Mouse (Mus musculus) left cerebral cortex, postnatal 36 days (tissue): Measurements from ENCODE around the gene Wwp2. TPM values are rescaled to one million over a fixed set of nuclear protein-coding genes. Genes with fewer than 3 reads are reported as not detected.
"Not testable (repeated sequence)": the region's sequence is repeated elsewhere in the genome, so short reads cannot be mapped to it uniquely, and the experiment has no call there.

Experiments
- DNase-seq, 2 experiments: peaks; one replicate each; pipeline ENCODE4 v3.0.0; 2021 to 2022; ENCODE audit warnings: low spot score in 2 of 2, mixed read lengths in 1 of 2
- intact Hi-C: fragments of 180-260 bp; cut with DNase I; formaldehyde crosslinking; loops from one replicate; pipeline ENCODE4 v1.15.1; 2025
- total RNA-seq, 2 experiments: library from RNA; stranded (reverse); gene quantifications; 2 replicates each; pipeline ENCODE4 v1.2.3; 2021

Gene Wwp2
- total RNA-seq, 2 experiments from 2014 or later = 37.6 to 40.5 TPM

DNA sequence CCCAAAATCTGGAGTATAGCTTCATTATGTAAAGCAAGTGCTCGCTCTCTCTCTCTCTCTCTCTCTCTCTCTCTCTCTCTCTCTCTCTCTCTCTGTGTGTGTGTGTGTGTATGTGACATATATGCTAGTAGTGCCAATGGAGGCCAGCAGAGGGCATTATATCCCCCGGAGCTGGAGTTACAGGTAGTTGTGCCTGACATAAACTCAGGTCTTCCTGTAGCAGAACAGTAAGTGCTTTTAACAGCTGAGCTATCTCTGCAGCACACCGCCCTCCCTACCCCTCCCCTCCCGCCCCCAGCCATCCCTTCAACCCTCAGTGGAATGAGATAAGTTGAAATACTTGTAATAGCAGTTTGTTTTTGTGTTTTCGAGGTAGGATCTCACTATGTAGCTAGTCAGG, 30.5 kb downstream of the Wwp2 start:
- no peak for DNase-seq
- intact Hi-C loops = no loop called here

DNA sequence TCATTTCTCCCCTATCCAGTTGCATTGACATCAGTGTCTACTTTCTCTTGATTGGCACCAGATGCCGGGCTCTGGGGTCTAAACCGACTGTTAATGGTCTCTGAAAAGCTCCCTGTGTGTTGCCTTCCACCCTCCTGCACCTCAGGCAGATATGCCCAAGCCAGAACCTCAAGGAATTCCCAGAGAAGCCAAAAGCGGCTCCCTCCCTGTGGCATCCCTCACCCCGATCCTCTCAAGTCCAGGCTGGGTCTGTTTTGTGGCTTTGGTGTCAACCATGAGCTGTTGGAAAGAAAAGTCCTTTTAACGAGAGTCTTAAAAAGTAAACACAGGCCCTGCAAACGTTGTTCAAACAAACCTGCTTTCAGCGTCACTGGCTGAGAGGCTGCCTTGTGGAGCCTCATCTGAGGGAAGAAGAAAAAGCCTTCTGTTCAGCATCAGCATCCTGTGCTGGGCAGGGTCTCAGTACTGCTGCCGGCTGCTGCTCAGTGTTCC, 32.7 kb downstream of the Wwp2 start:
- intact Hi-C loops = no loop called here
- no peak for DNase-seq

DNA sequence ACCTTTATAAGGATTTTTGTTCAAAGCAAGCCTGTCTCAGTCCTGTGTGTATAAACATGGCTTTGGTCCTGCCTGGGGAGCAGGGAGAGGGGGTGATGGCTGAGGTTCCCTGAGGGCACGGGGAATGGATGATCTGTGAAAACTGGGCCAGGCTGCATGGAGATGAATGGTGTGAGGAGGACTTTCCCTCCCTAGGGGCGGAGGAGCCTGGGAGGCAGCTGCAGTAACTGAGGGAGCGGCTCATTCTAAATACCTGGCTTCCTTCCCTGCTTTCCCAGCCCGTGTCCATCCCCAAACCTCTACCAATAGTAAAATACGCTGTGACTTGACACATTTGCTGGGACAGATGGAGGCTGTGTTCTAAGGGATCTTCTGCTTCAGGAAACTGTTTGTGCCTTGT, 34.1 kb downstream of the Wwp2 start:
- intact Hi-C loops = no loop called here
- no peak for DNase-seq

DNA sequence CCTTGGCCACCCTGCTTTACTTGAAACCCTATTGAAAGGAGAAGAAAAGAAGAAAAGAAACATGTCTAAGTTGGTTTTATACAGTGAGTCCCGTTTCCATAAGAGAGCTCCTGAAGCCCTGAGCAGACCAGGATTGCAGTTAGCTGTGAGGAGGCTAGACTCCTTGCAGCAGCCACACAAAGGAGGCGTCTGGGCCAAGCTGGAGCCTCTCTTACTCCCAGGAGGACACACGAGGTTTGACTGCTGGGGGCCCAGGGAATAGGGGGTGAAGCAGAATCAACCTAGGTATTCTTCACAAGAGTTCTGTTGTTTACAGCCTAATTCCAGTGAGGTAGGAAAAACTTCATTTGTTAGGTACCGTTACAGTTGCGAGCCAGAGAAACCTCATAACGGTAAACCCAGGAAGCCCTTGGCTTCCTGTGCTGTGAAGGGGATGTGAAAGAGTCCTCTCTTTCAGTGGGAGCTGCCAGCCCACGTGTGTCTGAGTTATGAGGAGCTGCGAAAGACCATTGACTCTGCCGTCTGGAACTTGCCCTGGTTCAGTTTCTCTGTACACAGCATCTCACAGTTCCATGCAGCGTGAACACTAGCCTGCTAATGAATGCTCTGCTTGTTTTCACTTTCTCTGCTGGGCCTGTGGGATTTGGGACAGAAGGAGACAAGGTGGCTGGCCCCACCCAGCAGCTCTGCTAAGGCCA, 36.4 kb downstream of the Wwp2 start:
- intact Hi-C loops = no loop called here

DNA sequence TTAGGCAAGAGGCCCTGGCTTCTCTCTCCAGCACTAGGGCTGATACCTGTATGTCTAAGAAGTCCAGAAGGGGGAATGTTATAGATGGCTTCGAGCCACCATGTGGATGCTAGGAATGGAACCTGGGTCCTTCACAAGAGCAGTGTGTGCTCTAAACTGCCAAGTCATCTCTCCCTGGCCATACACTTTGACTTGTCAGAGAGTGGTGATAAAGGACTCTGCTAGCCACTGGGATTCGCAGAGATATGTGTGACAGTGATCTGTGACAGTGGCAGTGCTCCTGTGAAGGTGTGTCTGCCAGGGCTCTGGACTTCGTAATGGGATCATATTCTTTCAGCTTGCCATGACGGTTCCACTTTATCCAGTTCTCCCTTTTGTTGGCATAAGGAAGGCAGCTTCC, 37.2 kb downstream of the Wwp2 start:
- no peak for DNase-seq
- intact Hi-C loops = no loop called here

More for the DNA sequence above, 36.4 kb downstream of the Wwp2 start:
- DNase-seq = no peak

- DNase-seq = peak; percentile 14 to 18
- intact Hi-C loops = no loop called here
These were observed 39.4 kb downstream of the Wwp2 start for GRCm38 (mm10) chr8:107475613-107476012.

DNA sequence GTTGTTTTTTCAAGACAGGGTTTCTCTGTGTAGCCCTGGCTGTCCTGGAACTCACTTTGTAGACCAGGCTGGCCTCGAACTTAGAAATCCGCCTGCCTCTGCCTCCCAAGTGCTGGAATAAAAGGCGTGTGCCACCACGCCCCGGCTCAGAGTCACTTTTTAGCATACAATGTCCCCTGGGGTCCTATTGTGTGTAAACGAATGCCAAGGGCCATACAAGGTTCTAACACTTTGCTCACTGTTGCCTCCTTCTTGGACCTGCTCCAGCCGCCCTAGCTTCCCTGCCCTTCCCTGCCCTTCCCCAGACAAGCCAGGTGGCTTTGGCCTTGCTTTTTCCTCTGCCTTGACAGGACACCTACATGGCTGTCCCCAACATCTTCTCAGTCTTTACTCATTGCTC, 40.6 kb downstream of the Wwp2 start:
- intact Hi-C loops, DNase-seq: not testable (repeated sequence)

GRCm38 (mm10) chr8:107478728-107479127, 42.6 kb downstream of the Wwp2 start:
- no peak for DNase-seq
- intact Hi-C loops = no loop called here

DNA sequence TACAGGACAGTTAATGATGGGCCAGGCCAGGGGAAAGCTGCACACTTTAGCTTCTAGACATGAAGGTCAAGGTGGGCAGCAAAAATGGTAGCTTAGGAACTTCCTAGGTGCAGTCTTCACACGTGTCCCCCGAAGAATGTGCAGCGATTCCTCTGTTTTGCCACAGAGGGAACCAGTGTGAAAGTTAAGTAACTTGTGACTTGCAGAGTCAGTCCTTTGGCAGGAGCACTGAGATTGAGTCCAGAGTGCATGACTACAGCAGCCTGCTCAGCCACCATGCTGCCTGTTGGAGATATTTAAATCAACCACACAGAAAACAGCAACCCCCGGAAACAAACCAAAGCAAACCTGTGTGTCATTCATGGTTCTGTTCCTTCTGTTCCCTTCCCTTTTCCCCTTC, 44.3 kb downstream of the Wwp2 start:
- intact Hi-C loops = no loop called here
- no peak for DNase-seq

DNA sequence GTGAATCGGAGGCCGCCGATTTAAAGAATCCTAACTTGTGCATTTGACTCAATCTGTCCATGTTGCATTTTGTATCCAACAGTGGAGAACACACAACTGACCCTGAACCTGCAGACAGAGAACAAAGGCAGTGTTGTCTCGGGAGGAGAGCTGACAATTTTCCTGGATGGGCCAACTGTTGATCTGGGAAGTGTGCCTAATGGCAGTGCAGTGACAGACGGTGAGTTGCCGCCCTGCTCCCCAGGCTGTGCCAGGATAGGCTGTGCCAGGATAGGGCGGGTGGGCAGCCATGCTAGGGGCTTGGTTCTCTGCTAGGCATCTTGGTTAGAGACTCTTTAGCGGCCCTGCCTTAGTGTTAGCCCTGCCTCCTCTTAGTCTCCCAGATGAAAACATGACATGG, 47.1 kb downstream of the Wwp2 start:
- no peak for DNase-seq
- intact Hi-C loops = no loop called here

DNA sequence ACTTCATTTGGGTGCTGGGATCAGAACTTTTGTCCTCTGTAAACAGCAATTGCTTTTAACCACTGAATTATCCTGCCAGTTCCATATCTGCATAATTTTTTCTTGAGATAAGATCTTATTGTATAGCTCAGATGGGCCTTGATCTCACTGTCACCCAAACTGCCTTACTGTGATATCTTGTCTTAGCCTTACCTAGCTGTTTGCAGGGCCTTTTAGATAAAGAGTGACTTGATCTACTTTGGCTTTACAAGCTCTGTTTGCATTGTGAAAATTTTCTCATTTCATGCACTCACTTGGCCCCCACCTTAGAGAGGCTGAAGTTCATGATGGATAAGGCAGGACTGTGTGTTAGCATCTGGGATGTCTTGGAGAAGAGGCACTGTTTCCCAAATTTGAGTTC, 48.8 kb downstream of the Wwp2 start:
- intact Hi-C loops = no loop called here
- no peak for DNase-seq

DNA sequence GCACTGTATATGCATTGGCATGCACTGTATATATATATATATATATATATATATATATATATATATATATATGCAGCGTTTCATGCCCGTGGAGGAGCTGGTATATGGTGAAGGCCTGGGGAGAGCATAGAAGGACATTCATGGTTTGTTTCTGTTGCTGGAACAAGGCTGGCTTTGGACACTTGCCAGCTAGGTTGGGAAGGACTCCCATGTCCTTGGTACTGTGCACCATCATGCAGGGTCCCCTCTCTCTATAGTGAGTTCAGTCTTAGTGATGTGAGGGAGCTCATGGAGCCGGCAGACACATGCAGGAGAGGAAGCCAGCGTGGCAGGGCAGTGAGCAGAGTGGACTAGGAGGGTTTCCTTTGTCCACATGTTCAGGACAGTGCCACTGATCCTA, 52.4 kb downstream of the Wwp2 start:
- intact Hi-C loops = no loop called here
- no peak for DNase-seq

- intact Hi-C loops = no loop called here
These were observed 52.9 kb downstream of the Wwp2 start for GRCm38 (mm10) chr8:107489086-107489485.

GRCm38 (mm10) chr8:107489921-107490320, 53.8 kb downstream of the Wwp2 start:
- intact Hi-C loops = no loop called here
- no peak for DNase-seq

More at GRCm38 (mm10) chr8:107489086-107489485, 52.9 kb downstream of the Wwp2 start:
- DNase-seq = no peak

- intact Hi-C loops = no loop called here
- DNase-seq = no peak
These were observed 54.5 kb downstream of the Wwp2 start for GRCm38 (mm10) chr8:107490649-107491048.

DNA sequence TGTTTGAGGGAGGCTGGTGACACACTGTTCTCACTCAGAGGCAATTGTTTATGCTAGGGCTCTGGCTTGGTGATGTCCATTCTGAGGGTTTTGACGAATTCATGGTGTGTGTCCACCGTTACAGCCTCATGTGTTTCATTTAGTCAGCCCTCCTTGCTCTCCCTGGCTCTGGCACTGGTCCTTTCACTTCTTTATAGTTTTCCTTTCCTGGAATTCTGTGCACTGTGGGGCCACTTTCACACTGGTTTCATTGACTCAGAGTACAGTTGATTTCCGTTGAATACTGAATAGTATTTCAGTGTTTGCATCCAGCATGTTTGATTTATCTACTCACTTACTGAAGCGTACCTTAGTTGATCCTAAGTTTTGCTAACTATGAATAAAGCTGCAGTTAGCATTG, 55.0 kb downstream of the Wwp2 start:
- no peak for DNase-seq
- intact Hi-C loops = no loop called here

- DNase-seq = no peak
- intact Hi-C loops = no loop called here
These were observed 55.7 kb downstream of the Wwp2 start for GRCm38 (mm10) chr8:107491831-107492230.

DNA sequence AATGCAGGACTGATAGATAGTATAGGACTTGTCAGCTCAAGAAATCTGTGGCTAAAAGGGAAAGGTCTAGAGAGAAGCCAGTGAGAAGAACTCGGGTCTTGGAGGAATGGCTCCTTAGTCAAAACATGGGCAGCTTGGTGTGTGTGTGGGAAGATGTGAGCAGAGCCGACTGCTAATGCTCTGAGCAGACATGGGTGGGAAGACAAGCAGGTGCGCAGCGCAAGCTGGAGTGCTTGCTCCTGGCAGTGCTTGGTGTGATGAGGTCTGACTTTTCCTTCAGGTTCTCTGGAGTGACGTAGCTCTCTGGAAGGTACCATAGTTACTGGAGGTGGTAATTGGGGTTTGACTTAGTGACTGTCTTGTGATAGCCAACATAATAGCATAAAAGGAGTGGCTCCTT, 56.6 kb downstream of the Wwp2 start:
- intact Hi-C loops = no loop called here
- DNase-seq = peak in 1 of 2 experiments; percentile 33

GRCm38 (mm10) chr8:107495425-107495824, 59.3 kb downstream of the Wwp2 start:
- intact Hi-C loops = loop anchor here (5.0 kb wide), 1 partner anchor 38 kb away; no protein-coding TSS in a partner anchor
- DNase-seq = no peak

DNA sequence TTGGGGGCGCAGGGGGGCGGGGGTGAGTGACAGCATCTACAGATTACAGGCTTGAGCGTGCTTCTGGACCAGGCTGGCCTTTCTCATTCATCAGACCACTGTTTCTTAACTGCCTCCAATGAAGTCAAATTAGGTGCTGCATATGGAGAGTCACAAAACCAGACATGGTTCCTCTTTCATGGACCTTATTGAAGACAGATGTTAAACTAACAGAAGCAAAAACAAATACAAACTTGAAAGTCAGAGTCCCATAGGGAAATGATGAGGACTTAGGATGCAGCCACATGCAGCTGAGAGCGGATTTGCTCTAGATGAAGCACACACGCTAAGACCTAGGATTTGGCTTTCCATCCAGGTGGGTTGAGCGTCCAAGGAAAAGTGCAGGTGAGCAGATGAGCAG, 61.5 kb downstream of the Wwp2 start:
- DNase-seq = no peak
- intact Hi-C loops = loop anchor here (5.0 kb wide), 1 partner anchor 40 kb away; no protein-coding TSS in a partner anchor

- intact Hi-C loops = loop anchor here (5.0 kb wide), 1 partner anchor 41 kb away; no protein-coding TSS in a partner anchor
These were observed 62.2 kb downstream of the Wwp2 start for GRCm38 (mm10) chr8:107498390-107498789.

More at GRCm38 (mm10) chr8:107498390-107498789, 62.2 kb downstream of the Wwp2 start:
- no peak for DNase-seq
